Mouse (Mus musculus) R1 (cell line): Measurements from ENCODE around the gene Fbxo41.
A peak's percentile ranks its signal among the peaks of the same experiment; 100 is the strongest.

Experiments used
- DNase-seq: peaks from one replicate; pipeline ENCODE4 v3.0.0-alpha.2; 2018; ENCODE audit warnings: low read depth, low spot score

Fbxo41 gene

DNA sequence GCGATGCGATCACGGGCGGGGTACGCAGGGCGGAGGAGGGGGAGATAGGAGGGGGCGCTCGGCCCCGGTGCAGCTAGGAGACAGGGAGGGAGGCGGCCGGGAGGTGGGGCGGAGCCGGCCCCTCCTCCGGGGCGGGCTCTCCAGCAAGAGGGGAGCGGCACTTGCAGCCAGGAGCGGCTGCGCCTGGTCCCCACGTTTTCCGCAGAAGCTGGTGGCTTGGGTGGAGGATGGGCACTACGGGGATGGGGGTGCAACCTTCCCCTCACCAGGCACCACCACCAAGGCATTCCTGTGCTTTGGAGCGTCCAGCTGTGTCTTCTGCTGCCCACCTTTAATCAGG, at the start of gene Fbxo41:
Gene Fbxo41, minus strand, starts transcription at position 84 of the 340 bp plus-strand sequence.
- DNase-seq = peak; percentile 70

DNA sequence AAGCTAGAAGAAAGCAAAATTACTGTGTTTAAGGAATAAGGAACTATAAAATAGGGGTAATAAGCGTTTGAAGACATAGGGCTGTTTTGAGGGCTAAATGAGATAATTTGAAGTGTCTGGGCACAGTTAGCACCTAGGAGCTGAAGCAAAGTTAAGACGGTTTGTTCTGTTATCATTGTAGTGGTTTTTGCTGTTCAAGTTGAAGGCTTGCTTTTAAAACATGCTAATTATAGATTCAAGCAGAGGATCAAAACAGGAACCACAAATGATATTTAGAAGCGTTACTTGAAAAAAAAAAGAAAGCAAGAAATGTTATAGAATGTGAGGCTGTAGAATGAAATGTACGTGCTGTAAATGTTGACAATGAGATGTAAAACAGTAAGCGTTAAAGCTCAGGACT, 44.8 kb upstream of the Fbxo41 start:
- no peak for DNase-seq

DNA sequence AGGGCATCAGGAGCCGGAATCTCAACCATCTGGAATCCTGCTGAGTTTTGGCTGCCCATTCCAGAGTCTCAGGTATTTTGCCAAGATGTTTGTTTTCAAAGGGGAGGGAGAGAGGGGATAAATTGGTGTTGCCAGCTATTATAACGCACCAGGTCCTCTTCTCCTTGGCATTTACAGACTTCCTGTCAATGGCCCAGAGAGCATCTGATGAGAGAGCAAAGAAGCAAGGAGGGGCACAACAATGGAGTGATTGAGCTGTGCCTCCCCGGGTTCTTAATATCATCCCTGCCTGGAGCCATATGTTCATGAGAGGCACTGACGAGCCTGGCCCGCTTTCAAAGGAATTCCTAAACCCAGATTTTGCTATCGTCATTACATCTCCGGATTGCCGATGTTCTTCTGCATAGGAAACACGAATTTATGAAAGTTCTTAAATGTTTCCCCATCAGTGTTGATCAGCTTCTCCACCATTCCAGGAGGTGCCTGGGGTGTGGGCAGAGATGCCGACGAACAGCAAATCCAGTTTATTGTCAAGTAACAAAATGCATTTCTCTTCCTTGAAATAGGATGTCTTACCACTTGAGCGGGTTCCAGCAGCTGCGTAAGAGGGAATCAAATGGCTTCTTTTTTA, 41.6 kb upstream of the Fbxo41 start:
- no peak for DNase-seq

DNA sequence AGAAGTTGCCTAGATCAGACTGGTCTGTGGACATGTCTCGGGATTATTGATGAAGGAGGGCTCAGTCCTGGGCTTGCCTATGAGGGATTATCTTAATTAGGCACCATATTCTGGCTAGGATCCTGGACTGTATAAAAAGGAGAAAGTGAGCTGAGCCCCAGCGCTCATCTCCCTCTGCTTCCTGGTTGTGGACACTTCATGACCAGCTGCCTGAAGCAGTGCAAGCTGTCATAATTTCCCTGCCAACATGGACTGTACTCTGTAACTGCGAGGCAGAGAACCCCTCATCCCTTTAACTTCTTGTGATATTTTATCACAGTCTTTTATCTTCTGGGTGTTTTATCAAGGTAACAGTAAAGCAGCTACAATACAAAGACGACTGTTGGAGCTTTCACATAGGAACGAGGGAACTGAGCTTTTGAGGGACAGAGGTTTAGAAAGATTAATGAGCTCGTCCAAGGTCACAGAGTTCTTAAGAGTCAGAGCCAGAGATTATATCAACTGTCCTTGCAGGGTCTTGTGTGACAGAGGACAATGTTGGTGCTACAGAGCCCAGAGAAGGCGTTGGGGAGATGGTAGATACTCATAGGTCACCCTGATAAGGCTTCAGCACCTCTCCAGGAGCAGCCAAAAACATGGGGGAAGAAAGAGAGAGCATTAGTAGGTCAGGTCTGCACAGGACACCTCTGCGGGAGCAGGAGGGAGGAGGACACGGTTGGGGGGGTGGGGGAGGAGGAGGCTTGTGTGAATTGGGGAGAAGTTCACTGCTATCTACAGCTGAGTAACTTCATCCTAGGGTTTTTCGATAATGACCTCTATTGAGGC, 40.8 kb upstream of the Fbxo41 start:
- no peak for DNase-seq

DNA sequence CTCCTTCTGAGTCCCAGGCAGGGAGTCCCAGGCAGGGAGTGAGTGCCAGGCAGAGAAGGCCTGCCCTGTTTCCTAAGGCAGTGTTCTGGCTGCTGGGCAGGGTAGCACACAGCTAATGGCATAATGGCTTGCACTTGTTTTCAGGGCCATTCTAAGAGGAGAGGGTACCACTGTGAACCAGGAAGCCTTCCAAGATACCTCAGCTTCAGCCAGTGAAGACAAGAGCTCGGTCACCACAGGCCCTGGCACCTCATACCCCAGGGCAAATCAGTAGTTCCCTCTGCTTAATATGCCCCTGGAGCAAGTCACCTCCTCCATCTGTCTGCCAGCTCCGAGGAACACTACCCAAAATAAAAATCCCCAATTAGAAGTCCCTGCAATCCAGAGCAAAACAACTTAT, 20.0 kb upstream of the Fbxo41 start:
- DNase-seq = no peak

DNA sequence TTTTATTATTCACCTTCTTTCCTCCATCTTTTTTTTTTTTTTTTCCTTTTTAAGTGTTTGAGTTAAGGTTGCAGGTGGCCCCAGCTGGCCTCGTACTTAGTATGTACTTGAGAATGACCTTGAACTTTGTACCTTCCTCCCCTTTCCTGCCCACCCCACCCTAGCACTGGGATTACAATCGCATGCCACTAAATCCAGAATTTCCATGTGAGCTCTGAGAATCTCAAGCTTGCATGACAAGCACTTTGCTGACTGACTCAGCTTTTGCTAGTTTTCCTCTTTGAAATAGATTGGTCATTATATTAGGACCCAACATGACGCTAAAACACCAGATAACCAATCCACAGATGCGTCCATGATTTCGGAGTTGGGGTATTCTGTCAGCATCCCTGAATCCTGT, 19.2 kb upstream of the Fbxo41 start:
- peak; percentile 81 for DNase-seq

DNA sequence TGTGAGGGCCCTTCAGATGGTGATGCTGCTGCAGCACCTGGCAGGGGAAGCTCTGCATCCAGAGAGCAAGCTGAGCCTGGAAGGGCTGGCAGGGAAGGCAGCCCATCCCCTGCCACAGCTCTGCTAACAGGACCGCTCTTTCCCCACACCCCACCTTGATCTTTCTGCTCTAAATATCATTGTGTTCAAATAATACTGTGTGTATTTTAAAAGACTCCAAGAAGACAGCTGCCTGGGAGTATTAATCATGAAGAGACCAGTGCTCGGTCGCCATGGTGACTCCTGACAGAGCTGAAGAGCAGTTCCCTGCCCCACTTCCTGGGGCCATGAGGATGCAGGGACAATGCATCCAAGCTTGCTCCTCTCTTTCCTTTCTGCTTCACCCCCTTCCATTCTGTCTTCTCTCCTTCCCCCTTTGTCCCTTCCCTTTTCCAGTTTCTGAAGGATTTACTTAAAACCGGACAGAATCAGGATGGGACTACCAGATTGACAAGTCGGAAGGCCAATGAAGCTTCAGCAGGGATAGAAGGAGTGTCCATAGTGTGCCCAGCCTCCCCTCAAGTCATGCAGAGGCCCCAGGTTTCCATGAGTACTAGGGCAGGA, 15.4 kb upstream of the Fbxo41 start:
- peak; percentile 46 for DNase-seq

DNA sequence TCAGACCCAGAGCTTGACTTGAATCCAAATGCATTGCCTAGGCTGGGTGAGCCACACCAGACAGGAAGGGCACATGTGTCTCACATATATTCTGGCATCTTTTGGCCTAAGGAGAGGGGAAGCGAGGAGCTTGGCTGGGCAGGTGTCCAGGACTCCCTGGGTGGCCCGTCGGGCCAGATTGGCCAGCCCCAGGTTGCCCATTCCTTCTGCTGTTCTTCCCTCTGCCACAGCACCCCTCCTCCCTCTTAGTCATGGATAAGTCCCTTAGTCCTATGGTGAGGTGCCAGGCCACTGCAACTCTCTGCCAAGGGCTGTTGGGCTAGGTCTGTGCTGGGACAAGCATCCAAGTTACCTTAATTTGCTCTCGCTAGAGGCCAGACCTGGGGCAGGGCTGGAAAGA, 13.1 kb upstream of the Fbxo41 start:
- DNase-seq = no peak

DNA sequence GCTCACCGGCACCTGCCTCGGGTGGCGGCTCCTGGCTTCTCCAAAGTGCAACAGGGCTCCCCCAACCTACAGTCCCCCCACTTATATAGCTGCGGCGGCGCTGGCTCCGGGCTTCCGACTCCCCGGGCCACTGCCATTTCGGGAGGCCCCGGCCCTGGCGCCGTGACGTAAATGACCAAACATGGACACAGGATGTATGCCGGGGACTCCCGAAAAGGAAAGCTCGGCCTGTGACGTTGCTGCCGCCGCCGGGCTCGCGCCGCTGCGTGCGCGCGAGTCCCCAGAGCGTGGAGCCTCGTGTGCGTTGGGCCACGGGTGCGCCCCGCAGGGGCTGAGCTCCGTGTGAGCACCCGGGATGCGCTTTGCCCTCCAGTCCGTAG, 10.7 kb upstream of the Fbxo41 start, which contains the start of gene Egr4:
Gene Egr4, minus strand, starts transcription at position 59 of the 380 bp plus-strand sequence.
- DNase-seq = peak; percentile 81

DNA sequence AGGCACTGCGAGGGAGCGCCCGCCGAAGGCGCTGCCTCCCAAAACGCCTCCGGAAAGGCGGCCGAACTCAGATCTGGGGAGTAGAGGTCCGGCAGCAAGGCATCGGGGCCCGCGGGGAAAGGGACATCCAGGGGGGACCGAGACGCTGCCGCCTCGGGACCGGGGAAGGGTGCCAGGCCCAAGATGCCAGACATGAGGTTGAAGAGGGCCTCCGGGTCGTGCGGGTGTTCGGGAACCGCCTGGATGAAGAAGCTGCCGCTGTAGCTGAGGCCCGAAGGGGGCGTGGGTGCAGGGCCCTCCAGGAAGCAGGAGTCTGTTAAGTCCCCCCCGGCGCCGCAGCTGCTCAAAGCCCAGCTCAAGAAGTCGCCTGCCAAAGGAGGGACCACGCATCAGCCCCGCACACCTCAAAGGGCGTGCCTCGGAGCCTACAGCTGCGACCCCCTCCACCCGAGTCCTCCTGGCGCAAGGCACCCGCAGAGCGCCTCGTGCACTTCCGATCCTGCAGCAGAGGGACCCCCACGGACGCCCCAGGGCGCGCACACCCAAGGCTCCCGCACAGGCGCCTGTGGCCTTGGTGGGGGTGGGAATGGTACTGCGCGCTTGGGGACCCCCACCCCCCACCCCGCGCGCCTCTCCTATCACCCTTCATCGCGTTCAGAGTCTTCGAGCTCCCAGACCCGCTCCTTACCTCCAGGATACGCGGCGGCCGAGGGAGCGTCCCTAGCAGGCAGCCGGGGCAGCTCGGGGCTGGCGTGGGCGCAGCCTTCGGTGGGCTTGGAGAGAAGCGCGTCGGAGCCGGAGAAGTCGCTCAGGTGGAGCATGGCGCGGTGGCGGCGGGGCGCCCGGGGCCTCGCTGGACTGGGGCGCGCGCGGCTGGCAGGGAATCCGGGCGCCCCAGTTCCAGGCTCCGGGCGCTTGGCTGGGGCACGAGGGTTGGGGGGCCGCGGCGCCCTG, 10.1 kb upstream of the Fbxo41 start:
- peak; percentile 66 for DNase-seq

DNA sequence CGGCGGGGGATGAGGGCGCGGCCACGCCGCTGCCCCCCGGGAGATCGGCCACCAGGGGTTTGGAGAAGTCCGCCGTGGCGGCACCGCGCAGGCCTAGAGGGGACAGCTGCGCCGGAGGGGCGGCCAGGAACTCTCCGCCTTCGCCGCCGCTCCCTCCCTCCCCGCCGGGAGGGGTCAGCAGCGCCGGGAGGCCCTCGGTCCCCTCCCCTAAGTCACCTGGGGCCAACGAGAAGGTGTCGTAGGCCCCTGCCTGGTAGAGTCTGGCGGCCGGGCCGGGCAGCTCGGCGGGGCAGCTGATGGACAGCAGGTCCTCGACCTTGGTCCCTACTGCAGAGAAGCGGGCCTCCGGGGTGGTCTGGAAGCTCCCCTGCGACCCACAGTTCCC, 9.3 kb upstream of the Fbxo41 start:
- no peak for DNase-seq

DNA sequence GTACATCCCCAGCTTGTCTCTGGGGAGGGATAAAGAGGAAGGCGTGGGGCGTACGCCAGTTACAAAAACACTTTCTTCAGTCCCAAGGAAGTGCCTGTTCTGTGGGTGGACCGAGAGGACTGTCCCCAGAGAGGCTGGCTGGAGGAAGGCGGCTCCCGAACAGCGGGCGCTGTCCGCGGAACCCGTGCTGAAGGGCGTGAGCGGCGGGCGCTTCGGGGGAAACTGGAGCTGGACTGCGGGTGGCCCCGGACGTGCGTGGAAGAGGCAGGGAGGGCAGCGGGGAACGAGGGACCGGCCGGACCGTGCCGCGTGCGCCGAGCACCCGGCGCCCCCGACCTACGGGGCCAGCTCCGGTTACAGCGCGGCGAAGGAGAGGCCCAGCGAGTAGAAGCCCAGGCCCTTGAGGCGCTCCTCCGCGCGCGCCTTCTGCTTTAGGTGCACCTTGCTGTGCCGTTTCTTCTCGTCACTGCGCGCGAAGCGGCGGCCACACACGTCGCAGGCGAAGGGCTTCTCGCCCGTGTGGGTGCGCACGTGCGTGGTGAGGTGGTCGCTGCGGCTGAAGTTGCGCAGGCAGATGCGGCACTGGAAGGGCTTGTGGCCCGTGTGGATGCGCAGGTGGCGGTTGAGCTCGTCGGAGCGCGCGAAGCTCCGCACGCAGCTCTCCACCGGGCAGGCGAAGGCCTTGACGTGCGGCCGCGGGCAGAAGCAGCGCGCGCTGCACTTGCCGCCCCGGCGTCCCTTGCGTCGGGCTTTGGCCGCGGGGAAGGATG, 8.7 kb upstream of the Fbxo41 start:
- peak; percentile 60 for DNase-seq

DNA sequence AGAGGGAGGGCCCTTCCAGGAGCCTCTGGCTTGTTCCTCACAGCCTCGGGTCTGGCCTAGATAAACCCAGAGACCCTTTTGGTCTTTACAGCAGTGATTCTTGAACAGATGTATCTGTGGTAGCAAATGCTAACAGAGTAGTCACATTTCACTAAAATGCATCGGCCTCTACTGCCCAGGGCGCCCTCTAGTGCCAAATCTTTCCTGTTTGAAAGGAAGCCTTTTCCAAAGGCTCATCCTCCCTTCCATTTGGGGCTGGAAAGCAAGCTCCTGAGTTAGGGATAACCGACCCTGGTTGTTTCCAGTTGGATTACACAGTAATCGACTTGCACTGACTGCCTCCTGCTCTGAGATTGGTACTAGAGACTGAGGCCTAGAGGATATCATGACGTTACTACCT, 7.7 kb upstream of the Fbxo41 start:
- peak; percentile 78 for DNase-seq

DNA sequence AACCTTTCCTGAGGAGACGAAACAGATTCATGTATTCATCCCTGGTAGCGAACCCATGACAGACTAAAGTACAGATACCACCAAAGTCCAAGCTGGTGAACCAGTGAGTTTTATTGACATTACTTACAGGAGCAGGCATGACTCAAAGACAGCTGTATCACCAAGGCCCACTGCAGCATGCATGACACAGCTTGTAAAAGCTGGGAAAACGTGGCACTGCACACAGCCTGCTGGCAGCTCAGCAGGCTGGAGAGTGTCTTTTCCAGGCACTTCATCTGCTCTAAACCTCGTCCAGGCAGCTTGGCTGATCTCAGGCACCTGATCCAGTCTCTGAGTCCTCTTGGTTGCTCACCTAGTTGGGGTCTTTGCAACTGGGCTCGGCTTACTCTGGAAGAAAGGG, 5.8 kb upstream of the Fbxo41 start:
- DNase-seq = no peak

DNA sequence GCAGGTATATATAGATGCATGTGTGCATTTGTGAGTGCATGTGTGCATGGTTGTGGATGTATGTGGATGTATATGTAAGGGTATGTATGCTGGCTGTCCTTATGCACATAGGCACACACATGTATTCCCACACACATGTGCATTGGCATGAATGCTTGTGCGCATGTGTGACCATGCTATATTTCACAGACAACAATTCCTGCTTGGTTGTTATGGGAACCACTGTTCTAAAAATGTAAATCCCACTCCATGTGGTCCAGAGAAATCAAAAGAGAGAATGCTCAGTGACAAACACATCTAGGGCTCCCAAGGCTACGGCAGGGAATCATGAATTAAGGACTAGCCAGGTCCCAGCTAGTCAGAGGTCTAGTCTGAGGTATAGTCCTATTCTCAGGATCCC, 2.1 kb upstream of the Fbxo41 start:
- no peak for DNase-seq

DNA sequence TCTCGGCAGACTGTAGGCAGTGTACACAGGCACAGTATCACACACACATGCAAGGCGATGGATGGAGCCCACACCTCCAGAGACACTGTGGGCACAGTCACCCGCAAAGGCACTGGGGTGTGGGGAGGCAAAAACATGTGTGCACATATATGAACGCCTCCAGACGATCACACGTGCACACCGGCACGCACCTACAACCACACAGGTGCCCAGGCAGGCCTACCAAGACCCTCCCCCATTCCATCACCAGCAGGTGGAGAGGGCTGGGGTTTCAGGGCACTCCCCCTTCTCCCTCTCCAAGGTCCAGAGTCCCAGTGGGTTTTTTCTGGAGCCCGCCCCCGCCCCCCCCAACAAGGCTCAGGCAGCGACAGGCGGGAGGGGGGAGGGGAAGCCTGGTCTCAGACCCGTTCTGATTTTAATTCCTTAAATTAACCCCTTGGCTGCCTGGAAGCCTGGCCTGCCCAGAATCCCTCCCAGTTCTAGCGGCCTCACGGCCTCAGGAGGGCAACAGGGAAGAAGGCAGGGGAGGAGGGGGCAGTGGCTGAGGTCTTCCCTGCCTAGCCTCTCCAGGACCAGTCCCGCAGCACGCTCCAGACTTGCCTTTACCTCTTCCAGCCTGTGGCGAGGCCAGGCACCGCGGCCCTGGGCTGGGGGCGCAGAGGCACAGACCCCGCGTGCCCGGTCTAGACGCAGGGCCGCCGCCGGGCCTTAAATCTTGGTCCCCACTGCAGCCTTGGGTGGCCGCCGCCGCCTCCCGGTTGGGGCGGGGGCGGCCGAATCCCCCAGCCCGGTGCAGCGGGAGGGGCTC, 487 bp downstream of the Fbxo41 start:
- DNase-seq = peak; percentile 64

DNA sequence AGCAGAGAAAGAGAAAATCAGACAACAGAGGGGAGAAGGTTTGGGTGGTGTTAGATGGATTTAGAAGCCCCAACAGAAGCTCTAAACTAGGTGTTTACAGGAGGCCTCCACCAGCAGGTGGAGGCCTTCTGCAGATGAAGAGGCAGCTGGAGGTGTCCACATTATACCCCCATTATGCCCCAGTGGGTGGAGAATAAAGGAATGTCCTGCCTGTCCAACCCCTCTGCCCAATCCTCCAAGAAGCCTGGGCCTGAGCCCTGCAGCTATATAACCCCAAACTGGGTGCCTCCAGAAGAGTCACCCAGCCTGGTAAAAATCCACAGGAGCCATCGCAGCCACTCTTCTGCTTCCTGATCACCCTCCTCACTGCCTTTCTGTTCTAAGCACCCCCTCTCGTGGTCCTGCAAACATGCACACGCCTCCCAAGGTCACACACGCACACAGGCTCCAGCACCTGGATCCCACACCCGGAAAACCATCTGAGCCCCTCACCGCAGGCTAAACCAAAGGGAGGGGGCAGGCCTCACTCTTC, 1.2 kb downstream of the Fbxo41 start:
- peak; percentile 39 for DNase-seq

DNA sequence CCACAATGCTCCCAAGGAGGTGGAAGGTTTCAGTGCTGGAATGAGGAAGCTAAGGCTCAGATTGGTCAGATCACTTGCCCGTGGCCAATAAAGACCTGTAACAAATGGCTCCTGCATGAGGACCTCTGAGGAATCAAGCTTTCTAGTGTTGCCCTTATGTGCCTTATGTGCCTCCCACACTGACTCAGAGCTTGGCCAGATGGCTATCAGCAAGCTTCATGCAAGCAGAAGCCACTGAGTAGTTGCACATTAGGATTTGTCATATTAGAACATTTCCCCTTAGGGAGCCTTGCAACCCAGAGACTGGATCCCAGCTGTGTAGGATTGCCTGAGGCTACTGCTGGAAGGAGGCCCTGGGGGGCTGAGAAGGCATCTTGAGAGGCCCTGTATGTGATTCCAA, 2.4 kb downstream of the Fbxo41 start:
- DNase-seq = no peak

DNA sequence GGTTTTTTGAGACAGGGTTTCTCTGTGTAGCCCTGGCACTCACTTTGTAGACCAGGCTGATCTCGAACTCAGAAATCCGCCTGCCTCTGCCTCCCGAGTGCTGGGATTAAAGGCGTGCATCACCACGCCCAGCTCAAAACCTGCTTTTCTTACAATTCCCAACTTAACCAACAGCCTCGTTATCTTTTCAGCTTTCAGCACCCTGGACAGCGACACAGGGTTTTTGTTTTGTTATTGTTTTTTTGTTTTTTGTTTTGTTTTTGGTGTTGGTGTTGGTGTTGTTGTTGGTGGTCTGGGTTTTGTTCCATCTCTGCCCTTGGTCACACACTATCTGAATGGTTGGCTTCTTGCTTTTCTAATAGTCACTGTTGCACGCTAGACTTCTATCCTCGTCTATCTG, 4.6 kb downstream of the Fbxo41 start:
- DNase-seq = peak; percentile 59

DNA sequence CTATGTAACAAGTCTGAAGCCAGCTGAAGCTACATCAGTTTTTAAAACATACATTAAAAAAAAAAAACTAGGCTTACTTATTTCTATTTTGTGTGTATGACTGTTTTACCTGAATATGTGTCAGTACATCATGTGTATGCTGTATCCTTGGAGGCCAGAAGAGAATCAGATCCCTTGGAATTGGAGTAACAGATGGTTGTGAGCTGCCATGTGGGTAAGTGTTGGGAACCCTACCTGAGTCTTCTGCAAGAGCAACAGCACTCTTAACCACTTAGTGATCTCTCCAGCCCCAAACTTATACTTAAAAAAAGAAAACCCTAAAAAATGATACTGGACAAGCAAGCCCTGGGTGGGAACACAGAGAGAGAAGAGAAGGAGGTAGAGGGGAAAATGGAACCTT, 5.8 kb downstream of the Fbxo41 start:
- no peak for DNase-seq
